Mouse (Mus musculus): ENCODE results near the gene Dnajc7.
"Not testable (repeated sequence)": the region's sequence is repeated elsewhere in the genome, so short reads cannot be mapped to it uniquely, and the experiment has no call there.

DNA sequence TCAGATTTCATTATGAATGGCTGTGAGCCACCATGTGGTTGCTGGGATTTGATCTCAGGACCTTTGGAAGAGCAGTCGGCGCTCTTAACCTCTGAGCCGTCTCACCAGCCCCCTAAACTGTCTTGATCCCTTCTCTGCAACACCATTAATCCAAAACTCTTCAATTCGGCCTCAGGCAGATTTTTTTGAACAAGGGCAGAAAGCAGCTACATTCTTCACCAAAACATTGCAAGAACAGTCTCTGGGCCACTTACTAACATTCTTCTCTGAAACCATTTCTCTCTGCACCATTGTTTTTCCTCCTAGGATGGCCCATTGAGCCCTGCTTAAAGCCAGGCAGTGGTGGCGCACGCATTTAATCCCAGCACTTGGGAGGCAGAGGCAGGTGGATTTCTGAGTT lies 85.1 kb downstream of the Dnajc7 start:
- not testable (repeated sequence) for TF ChIP-seq POLR2A (IDR thresholded peaks at IDR 0.05; ENCODE audit: borderline replicate concordance, insufficient read depth, low read length); CTCF (IDR thresholded peaks at IDR 0.05; ENCODE audit: borderline replicate concordance, insufficient read depth, low read depth, low read length)

Measured in cerebellum, adult 2 months (tissue).